Comparison of ENCODE assay signal across 9 mouse cellular contexts in the genomic region with DNA sequence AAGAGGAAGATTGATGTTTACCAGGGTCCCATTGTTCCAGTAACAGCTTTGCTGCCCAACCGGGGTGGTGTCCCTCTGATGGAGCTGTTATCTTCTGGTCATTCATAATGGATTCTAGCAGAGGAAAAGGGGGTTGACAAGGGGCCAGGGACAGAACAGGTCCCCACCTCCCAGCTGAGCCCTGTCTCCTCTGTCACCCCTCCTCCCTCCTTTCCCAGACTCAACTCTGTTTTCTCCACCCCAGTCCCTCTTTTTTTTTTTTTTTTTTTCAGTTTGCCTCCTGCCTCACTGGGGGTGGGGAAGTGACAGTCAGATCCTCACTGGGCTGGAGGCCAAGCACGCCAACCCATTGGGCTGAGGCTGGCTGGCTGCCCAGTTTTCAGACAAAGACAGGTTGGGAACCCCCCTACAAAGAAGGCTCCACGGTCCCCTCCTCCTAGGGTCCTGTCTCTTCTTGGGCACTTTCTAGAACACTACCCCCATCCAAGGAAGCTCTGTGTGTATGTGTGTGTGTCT.
DNase-seq lines count a peak whose midpoint lies in the region; ATAC-seq and TF ChIP-seq lines count a peak whose summit lies in the region.
"Had no signal": no experiment of that assay in that cellular context is flagged by ENCODE, and none has a peak within 500 bp of the region (broad histone marks: within the 10 kb centered on the region; RNA-seq: fewer than 3 reads in every experiment).

No protein-coding gene starts in this region.

- DNase-seq in MEL (ENCODE audit: low read depth, low spot score), result peak; percentile 14
- DNase-seq in adrenal gland, postnatal 10 days, result peak; percentile 81
- DNase-seq in hindbrain, embryonic 11.5 days (ENCODE audit: low spot score), result peak; percentile 45
- DNase-seq in layer of hippocampus, adult 9-10 months (ENCODE audit: low spot score), result peak; percentile 48
- DNase-seq in right cerebral cortex, postnatal 25 days, result peak; percentile 52

- TF ChIP-seq EP300 in MEL (IDR thresholded peaks at IDR 0.05; ENCODE audit: low read depth in 1 of 2, low read length in 2 of 2), result no peak

- H3K4me2 ChIP-seq in forebrain, embryonic 12.5 days, result no peak overlapping the region
- no peak overlapping the region for H3K4me2 ChIP-seq in hindbrain, embryonic 11.5 days (replicated peaks; ENCODE audit: low read depth, low read length)
- peak overlapping the region; percentile 13 for H3K4me2 ChIP-seq in lung, embryonic 16.5 days (ENCODE audit: low read depth, low read length)

- no peak overlapping the region for H3K4me3 ChIP-seq in MEL (ENCODE audit: control insufficient read depth in 1 of 2, insufficient read depth in 1 of 2, low read depth in 2 of 2, low read length in 2 of 2)
- H3K4me3 ChIP-seq in forebrain, embryonic 12.5 days (replicated peaks), result no peak overlapping the region
- H3K4me3 ChIP-seq in hindbrain, embryonic 11.5 days (ENCODE audit: low read depth, low read length), result no peak overlapping the region
- no peak overlapping the region for H3K4me3 ChIP-seq in lung, embryonic 16.5 days (ENCODE audit: low read length)
- H3K4me3 ChIP-seq: megakaryocyte, embryonic 14.5 days had no signal

- no peak overlapping the region for H3K27ac ChIP-seq in MEL (ENCODE audit: control insufficient read depth, low read depth, low read length)
- peak overlapping the region; percentile 83 for H3K27ac ChIP-seq in forebrain, embryonic 12.5 days
- peak overlapping the region; percentile 60; the same call in 1 of the 2 replicates for H3K27ac ChIP-seq in hindbrain, embryonic 11.5 days (ENCODE audit: low read depth, low read length)
- H3K27ac ChIP-seq in lung, embryonic 16.5 days (ENCODE audit: low read length), result peak overlapping the region; percentile 81

- peak; percentile 91 for ATAC-seq in forebrain, embryonic 12.5 days (ENCODE audit: low FRiP score)
- peak; percentile 90 for ATAC-seq in hindbrain, embryonic 11.5 days (ENCODE audit: low FRiP score)
- ATAC-seq in lung, embryonic 16.5 days (ENCODE audit: low read depth), result peak; percentile 85
- no peak for ATAC-seq in inflammation-experienced regulatory T-cells, adult 6 months

- H3K9me3 ChIP-seq in MEL (replicated peaks; ENCODE audit: insufficient read depth, low read length), result no peaks in the 10 kb centered on the region
- no peaks in the 10 kb centered on the region for H3K9me3 ChIP-seq in forebrain, embryonic 12.5 days
- no peaks in the 10 kb centered on the region for H3K9me3 ChIP-seq in hindbrain, embryonic 11.5 days (ENCODE audit: control insufficient read depth, low read length)
- H3K9me3 ChIP-seq in lung, embryonic 16.5 days (ENCODE audit: control insufficient read depth, low read length), result no peaks in the 10 kb centered on the region
- H3K9me3 ChIP-seq: megakaryocyte, embryonic 14.5 days had no signal

- no peaks in the 10 kb centered on the region for H3K36me3 ChIP-seq in MEL (ENCODE audit: control insufficient read depth in 1 of 2, insufficient read depth in 2 of 2, low read length in 2 of 2)
- no peaks in the 10 kb centered on the region for H3K36me3 ChIP-seq in forebrain, embryonic 12.5 days (replicated peaks)
- no peaks in the 10 kb centered on the region for H3K36me3 ChIP-seq in hindbrain, embryonic 11.5 days (ENCODE audit: control insufficient read depth, insufficient read depth, low read length)
- no peaks in the 10 kb centered on the region for H3K36me3 ChIP-seq in lung, embryonic 16.5 days (ENCODE audit: control insufficient read depth, insufficient read depth, low read length)

- no peaks in the 10 kb centered on the region for H3K27me3 ChIP-seq in MEL (ENCODE audit: control insufficient read depth in 1 of 2, insufficient read depth in 2 of 2, low read length in 2 of 2)
- H3K27me3 ChIP-seq in forebrain, embryonic 12.5 days, result no peaks in the 10 kb centered on the region
- H3K27me3 ChIP-seq in hindbrain, embryonic 11.5 days (ENCODE audit: control insufficient read depth, insufficient read depth, low read length), result no peaks in the 10 kb centered on the region
- no peaks in the 10 kb centered on the region for H3K27me3 ChIP-seq in lung, embryonic 16.5 days (ENCODE audit: control insufficient read depth, insufficient read depth, low read depth, low read length)
- H3K27me3 ChIP-seq: megakaryocyte, embryonic 14.5 days had no signal

- WGBS in forebrain, embryonic 12.5 days, result 11% methylated on average over 3 of the region's 3 CpGs
- WGBS in hindbrain, embryonic 11.5 days, result 16% methylated on average over 3 of the region's 3 CpGs
- 0% methylated on average over 3 of the region's 3 CpGs for WGBS in lung, embryonic 16.5 days

- TF ChIP-seq CTCF in MEL (IDR thresholded peaks at IDR 0.05 in 2 of 3, conservative IDR thresholded peaks at IDR 0.05 in 1 of 3; ENCODE audit: control insufficient read depth in 1 of 3, insufficient read depth in 1 of 3, low read depth in 2 of 3, low read length in 3 of 3, poor library complexity in 1 of 3, severe bottlenecking in 1 of 3), result no peak

- TF ChIP-seq RAD21 in MEL (IDR thresholded peaks at IDR 0.05; ENCODE audit: low read depth, low read length), result no peak

- no peak for TF ChIP-seq POLR2A in MEL (IDR thresholded peaks at IDR 0.05; ENCODE audit: control insufficient read depth in 1 of 2, insufficient read depth in 1 of 2, low read depth in 1 of 2, low read length in 2 of 2, poor library complexity in 1 of 2)

- peaks cover 0 to 3% of the 10 kb centered on the region in 2 experiments; a peak in 1 of 4 replicates for H3K4me1 ChIP-seq in MEL (ENCODE audit: control insufficient read depth in 1 of 2, insufficient read depth in 2 of 2, low read length in 2 of 2)
- H3K4me1 ChIP-seq in forebrain, embryonic 12.5 days, result peaks cover 42% of the 10 kb centered on the region
- H3K4me1 ChIP-seq in hindbrain, embryonic 11.5 days (replicated peaks; ENCODE audit: control insufficient read depth, insufficient read depth, low read length), result peaks cover 2% of the 10 kb centered on the region; the same call in 1 of the 2 replicates
- peaks cover 19% of the 10 kb centered on the region for H3K4me1 ChIP-seq in lung, embryonic 16.5 days (replicated peaks; ENCODE audit: control insufficient read depth, insufficient read depth, low read length)
- H3K4me1 ChIP-seq: megakaryocyte, embryonic 14.5 days had no signal

- H3K9ac ChIP-seq in MEL (ENCODE audit: control insufficient read depth, low read depth, low read length, poor library complexity, severe bottlenecking), result no peak overlapping the region
- H3K9ac ChIP-seq in forebrain, embryonic 12.5 days, result peak overlapping the region; percentile 29; the same call in 1 of the 2 replicates
- no peak overlapping the region for H3K9ac ChIP-seq in hindbrain, embryonic 11.5 days (ENCODE audit: low read depth, low read length)
- H3K9ac ChIP-seq in lung, embryonic 16.5 days (ENCODE audit: low read length), result no peak overlapping the region

- H3K79me2 ChIP-seq in MEL (ENCODE audit: control insufficient read depth, insufficient read depth, low read length, poor library complexity), result no peaks in the 10 kb centered on the region

TF ChIP-seq in MEL, 35 proteins besides CTCF, POLR2A, EP300 and RAD21:
- TF ChIP-seq MYB (IDR thresholded peaks at IDR 0.05; ENCODE audit: low read depth, low read length) (no peak), ZNF384 (IDR thresholded peaks at IDR 0.05; ENCODE audit: low read depth, low read length) (peak; percentile 78), TCF12 (IDR thresholded peaks at IDR 0.05; ENCODE audit: low read depth, low read length) (no peak), MXI1 (IDR thresholded peaks at IDR 0.05; ENCODE audit: low read depth, low read length) (no peak)

Comparison
In these comparisons a context has a peak if more than half of its experiments do, and no peak if none do; other contexts are left out.
1. DNase-seq: peak in every context shown above with its lines; median percentile 81 in adrenal gland, postnatal 10 days; 52 in right cerebral cortex, postnatal 25 days; 48 in layer of hippocampus, adult 9-10 months; 45 in hindbrain, embryonic 11.5 days; 14 in MEL.